Mouse (Mus musculus) spleen, postnatal 14 days (tissue): ENCODE measurements around the gene Snupn.
"Not testable (repeated sequence)": the region's sequence is repeated elsewhere in the genome, so short reads cannot be mapped to it uniquely, and the experiment has no call there.

Experiments used
- DNase-seq, 2 experiments: peaks; one replicate each; pipeline ENCODE4 v3.0.0; 2021 to 2022; ENCODE audit warnings: low spot score in 2 of 2

The Snupn gene

GRCm38 (mm10) chr9:56929496-56929895, 21.2 kb upstream of the Snupn start:
- no peak for DNase-seq

- DNase-seq = no peak
Measured at GRCm38 (mm10) chr9:56930556-56930955, 20.1 kb upstream of the Snupn start.

- no peak for DNase-seq
Measured at GRCm38 (mm10) chr9:56936861-56937222, 13.8 kb upstream of the Snupn start.

- peak; percentile 68 to 80 for DNase-seq
Measured at GRCm38 (mm10) chr9:56937223-56938160, 13.2 kb upstream of the Snupn start, which contains the start of gene Imp3. Imp3 (plus strand) TSS chr9:56937475.

DNA sequence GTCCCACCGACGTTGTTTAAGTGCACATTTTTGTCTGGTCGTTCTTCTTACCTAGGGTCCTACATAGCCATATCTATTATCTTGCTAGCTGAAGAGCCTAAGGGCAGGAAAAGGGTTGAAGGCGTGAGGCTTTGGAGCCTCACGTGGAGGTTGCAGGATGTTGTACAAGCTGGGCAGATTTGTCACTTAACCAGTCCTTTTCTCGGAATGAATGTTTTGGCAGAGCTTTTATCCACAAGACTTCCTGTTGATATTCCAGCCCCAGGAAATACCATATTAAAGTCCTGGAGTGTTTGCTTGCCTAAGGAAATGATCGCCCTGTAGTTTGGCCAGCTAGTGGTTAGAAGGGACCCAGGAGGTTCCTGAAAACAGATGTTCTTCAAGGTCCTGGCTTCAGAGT, 12.3 kb upstream of the Snupn start:
- no peak for DNase-seq

- DNase-seq = peak in 1 of 2 experiments; percentile 39
Measured at GRCm38 (mm10) chr9:56947481-56947880, 3.2 kb upstream of the Snupn start.

GRCm38 (mm10) chr9:56948699-56949098, 2.0 kb upstream of the Snupn start:
- not testable (repeated sequence) for DNase-seq

GRCm38 (mm10) chr9:56949767-56950166, 911 bp upstream of the Snupn start:
- DNase-seq = no peak

DNA sequence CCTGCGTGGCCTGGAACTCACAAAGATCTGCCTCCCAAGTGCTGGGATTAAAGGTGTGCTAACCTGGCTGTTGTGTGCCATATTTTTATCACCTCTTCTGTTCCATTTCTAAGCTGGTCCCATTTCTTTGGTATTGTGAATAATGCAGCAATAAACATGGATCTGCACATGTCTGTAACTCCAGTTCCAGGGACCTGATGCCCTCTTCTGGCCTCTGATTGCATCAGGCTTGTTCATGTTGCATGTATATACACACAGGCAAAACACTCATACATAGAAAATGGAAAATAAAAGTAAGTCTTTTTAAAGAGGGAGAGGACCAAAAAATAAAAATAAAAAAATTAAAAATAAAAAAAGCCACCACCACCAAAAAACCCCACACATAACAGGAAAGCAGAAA, 2.9 kb downstream of the Snupn start:
- no peak for DNase-seq

DNA sequence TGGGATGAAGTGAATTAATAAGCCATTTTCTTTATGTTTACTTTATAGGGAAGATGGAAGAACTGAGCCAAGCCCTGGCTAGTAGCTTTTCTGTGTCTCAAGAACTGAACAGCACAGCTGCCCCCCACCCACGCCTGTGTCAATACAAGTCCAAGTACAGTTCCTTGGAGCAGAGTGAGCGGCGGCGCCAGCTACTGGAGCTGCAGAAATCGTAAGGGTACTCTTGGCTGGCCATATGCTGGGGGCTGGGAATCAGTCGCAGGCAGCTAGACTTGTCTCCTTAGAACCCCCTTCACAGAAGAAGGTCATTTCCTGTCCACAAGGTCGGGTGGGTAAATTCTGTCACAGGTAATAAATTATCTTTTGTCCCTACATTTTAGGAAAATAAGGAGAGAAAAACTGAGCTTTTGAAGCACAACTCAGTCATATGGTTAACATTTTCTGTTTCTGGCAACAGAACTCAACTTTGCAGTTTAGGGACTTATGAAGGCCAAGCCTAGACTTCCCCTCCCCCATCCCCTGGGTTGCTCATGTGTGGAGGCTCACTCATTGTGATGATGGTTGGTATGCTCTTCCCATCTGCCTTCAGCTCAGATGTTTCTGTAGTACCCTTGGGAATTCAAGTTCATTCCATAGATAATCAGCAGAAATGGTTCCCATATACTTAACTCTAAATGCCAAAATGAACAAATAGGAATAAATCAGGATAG, 6.4 kb downstream of the Snupn start:
- DNase-seq = no peak

DNA sequence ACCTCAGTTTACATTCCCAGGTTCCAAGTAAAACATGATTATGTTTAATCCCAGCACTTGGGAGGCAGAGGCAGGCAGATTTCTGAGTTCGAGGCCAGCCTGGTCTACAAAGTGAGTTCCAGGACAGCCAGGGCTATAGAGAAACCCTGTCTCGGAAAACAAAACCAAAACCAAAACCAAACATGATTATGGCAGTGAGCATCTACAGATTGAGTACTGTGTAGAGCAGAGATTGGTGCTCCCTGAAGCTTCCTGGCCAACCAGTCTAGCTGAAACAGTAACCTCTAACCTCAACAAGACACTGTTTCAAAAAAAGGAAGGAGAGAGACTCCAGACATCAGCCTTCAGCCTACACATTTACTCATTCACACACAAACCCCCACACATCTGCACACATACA, 8.0 kb downstream of the Snupn start:
- no peak for DNase-seq

GRCm38 (mm10) chr9:56961591-56961990, 10.9 kb downstream of the Snupn start:
- DNase-seq = no peak

DNA sequence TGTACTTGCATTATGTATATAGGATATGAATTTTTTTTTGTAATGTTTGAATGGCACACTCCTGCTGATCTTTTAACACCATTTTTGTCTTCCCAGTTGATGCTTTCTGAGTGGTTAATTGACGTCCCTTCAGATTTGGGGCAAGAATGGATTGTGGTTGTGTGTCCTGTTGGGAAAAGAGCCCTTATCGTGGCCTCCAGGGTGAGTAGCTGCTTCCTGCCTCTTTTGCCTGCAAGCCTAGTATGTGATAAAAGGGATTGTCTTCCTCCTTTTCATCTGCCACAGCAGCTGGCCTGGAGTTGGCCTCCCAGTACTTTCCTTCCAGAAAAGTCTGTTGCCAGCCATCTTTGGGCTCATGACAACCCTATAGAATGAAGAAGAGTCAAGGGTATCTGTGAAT, 19.5 kb downstream of the Snupn start:
- DNase-seq = no peak

- DNase-seq = no peak
Measured at GRCm38 (mm10) chr9:56973960-56974524, 23.4 kb downstream of the Snupn start.

- no peak for DNase-seq
Measured at GRCm38 (mm10) chr9:56975199-56975598, 24.5 kb downstream of the Snupn start.

- DNase-seq = no peak
Measured at GRCm38 (mm10) chr9:56980186-56980585, 29.5 kb downstream of the Snupn start.

- no peak for DNase-seq
Measured at GRCm38 (mm10) chr9:56981502-56981901, 30.8 kb downstream of the Snupn start.

DNA sequence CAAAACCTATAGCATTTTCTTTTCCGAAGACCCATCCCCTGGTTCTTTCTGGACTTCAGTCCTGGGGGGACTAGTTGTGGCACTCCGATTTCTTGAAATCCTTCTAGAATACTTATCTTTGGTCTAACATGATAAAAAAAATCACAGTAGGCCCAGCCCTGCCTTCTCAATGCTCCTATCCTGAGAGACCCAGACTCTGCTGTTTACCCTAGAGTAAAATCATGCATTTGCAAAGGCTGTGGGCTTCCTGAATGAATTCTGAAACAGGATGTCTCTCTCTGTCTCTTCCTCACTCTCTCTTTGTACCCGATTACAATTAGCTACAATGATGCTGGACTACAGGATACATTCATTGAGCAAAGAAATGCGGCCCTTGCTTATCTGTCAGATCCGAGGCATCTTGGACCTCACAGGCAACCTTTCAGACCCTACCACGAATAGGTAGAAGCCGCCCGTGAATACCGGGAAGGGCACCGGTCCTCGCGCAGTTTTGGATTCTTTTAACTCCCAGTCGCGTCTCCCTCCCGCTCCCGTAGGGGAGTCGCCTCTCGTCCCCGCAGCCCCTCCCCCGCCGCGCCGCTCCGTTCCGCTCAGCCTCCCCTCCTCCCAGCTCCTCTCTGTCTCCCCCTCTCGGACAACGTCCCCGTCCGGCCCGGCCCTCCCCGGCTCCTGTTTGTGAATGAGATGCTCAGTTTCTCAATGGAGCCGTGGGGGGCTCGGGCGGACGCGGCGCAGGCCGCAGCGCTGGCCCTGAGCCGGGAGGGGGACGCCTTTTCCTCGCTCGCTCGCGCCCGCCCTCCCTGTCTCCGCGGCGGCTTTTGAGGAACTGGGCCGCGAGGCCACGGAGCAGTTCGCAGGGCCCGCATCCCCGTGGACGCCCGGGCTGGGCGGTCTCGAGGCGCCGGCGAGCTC, 43.9 kb downstream of the Snupn start, which contains the start of gene Ptpn9:
Gene Ptpn9 (plus strand): TSS at position 638 of the 912 bp plus-strand sequence.
- peak; percentile 69 to 75 for DNase-seq

DNA sequence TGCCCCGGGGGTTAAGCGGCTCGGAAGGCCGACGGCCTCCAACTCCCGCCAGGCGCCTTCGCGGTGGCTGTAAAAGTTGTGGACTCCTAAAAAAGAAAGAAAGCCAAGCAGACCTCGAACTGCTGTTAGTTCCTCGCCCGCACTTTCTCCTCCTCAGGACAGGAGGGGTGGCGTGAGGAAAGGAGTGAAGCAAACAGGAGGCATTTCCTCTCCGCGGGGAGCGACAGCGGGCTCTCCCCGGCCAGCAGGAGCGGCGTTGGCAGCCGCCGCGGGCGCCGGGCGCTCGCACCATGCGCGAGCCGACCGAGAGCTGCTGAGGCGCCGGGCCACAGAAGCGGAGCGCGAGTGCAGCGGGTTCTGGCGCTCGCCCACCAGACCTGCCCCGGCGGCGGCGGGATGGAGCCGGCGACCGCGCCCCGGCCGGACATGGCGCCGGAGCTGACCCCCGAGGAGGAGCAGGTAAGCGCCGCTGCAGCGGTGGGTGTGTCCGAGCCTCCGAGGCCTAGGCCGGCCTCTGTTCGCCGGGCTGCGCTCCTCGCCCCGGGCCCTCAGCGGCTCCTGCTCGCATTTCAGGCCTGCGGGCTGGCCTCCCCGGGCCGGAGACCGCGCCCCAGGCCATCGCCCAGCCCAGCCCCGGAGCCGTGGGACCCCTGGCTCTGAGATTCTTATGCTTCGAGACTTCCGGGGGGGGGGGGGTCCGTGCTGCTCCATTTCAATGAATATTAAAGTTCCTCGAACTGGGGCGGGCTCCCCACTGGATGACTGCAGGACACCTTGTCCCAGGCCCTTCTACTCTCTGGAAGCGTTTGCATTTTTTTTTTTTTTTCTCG, 44.7 kb downstream of the Snupn start:
- peak; percentile 33 to 42 for DNase-seq

DNA sequence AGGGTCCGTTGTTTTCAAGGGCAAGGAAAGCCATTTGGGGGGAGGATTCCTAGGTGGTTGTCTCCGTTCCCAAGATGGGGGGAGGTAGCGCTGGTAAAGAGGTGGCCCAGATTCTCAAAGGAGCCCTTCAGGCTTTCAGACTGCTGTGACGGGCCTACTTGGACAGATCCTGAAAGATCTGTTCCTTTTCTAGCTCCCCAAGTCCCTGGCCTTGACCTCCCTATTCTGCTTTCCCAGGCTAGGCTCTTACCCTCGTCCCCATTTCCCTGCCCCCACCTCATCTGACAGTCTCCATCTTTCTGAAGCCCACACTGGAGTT, 45.3 kb downstream of the Snupn start:
- DNase-seq = no peak

GRCm38 (mm10) chr9:56997206-56997605, 46.5 kb downstream of the Snupn start:
- DNase-seq = not testable (repeated sequence)
